Mouse (Mus musculus) mesoderm, embryonic 11.5 days (tissue): ENCODE results near the gene Bicral.

Source experiments
- DNase-seq: peaks from one replicate; pipeline ENCODE4 v3.0.0-alpha.2; 2012; ENCODE audit warnings: low read depth, low spot score

Bicral gene

GRCm38 (mm10) chr17:46857903-46858748 lies at the start of gene Bicral:
TSS of gene Bicral (minus strand) at chr17:46858482.
- peak; percentile 87 for DNase-seq

GRCm38 (mm10) chr17:46903876-46904490 lies 45.7 kb upstream of the Bicral start:
- DNase-seq, result peak; percentile 87

- no peak for DNase-seq
These were observed 42.7 kb upstream of the Bicral start for GRCm38 (mm10) chr17:46900941-46901340.

GRCm38 (mm10) chr17:46897221-46897950 lies 39.1 kb upstream of the Bicral start:
- peak; percentile 66 for DNase-seq

- no peak for DNase-seq
These were observed 37.1 kb upstream of the Bicral start for GRCm38 (mm10) chr17:46895426-46895825.

GRCm38 (mm10) chr17:46890843-46891594 lies 32.7 kb upstream of the Bicral start:
- no peak for DNase-seq

- peak; percentile 99 for DNase-seq
These were observed 32.0 kb upstream of the Bicral start, which contains the start of gene Tbcc for GRCm38 (mm10) chr17:46890116-46890815. TSS of gene Tbcc (plus strand) at chr17:46890684.

GRCm38 (mm10) chr17:46889450-46890084 lies 31.3 kb upstream of the Bicral start:
- DNase-seq, result peak; percentile 82

- DNase-seq, result peak; percentile 72
These were observed 30.4 kb upstream of the Bicral start for GRCm38 (mm10) chr17:46888511-46889212.

- DNase-seq, result no peak
These were observed 27.8 kb upstream of the Bicral start for GRCm38 (mm10) chr17:46885910-46886643.

GRCm38 (mm10) chr17:46885218-46885909 lies 27.1 kb upstream of the Bicral start:
- no peak for DNase-seq

GRCm38 (mm10) chr17:46884766-46885165 lies 26.5 kb upstream of the Bicral start:
- DNase-seq, result no peak

GRCm38 (mm10) chr17:46883107-46883506 lies 24.8 kb upstream of the Bicral start:
- DNase-seq, result no peak

GRCm38 (mm10) chr17:46881728-46882127 lies 23.4 kb upstream of the Bicral start:
- no peak for DNase-seq

GRCm38 (mm10) chr17:46880322-46880721 lies 22.0 kb upstream of the Bicral start:
- DNase-seq, result no peak

GRCm38 (mm10) chr17:46879841-46880311 lies 21.6 kb upstream of the Bicral start:
- peak; percentile 41 for DNase-seq

GRCm38 (mm10) chr17:46877061-46877460 lies 18.8 kb upstream of the Bicral start:
- DNase-seq, result no peak

- no peak for DNase-seq
These were observed 18.2 kb upstream of the Bicral start for GRCm38 (mm10) chr17:46876371-46876950.
